Mouse (Mus musculus): ENCODE measurements at regions not wholly inside any gene's neighbourhood (a gene's known extent, or its start where the extent isn't known, plus 50 kb on each side); places are given as distances from the start of the nearest gene placed in this dataset.

DNA sequence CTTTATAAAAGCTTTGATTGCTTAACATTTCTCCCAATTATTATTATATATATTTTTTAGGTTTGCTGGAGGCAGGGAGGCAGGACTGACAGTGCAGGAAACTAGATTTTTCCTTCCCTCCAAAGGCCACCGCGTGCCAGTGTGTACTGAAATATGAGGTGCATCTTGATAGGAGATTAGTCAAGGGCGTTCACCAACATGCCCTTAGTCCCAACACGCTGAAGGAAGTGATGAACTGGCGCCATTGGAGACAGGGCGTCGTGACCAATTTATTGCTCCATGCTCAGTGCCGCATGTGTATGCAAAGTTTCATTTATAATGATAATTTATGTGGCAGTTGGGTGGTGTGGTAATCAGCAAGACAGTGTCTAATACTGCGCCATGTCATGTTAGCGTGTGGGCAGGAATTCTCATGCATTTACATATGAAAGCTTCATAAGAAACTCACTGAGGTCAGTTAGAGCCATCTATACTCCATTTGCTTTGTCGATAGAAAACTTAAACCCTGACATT lies 66.2 kb downstream of the Isl1 start:
- DNase-seq = no peak

DNA sequence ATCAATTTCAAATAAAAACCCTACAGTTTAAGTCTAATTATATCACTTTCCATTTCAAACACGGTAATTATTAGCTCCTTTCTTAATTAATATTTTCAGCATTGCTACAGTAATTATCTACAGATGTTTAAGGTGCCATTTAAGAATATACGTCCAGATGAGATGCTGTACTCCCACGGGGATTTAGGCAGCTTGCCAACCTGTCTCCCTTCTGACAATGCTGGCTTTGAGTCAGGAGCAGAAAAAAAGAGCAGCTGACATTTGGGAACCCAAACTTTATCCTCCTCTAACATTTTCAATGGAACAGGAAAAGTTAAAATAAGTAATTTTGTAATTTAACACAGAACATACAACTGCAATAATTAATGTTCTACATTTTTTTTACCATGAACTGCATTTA lies 94.4 kb downstream of the Isl1 start:
- no peak for DNase-seq

DNA sequence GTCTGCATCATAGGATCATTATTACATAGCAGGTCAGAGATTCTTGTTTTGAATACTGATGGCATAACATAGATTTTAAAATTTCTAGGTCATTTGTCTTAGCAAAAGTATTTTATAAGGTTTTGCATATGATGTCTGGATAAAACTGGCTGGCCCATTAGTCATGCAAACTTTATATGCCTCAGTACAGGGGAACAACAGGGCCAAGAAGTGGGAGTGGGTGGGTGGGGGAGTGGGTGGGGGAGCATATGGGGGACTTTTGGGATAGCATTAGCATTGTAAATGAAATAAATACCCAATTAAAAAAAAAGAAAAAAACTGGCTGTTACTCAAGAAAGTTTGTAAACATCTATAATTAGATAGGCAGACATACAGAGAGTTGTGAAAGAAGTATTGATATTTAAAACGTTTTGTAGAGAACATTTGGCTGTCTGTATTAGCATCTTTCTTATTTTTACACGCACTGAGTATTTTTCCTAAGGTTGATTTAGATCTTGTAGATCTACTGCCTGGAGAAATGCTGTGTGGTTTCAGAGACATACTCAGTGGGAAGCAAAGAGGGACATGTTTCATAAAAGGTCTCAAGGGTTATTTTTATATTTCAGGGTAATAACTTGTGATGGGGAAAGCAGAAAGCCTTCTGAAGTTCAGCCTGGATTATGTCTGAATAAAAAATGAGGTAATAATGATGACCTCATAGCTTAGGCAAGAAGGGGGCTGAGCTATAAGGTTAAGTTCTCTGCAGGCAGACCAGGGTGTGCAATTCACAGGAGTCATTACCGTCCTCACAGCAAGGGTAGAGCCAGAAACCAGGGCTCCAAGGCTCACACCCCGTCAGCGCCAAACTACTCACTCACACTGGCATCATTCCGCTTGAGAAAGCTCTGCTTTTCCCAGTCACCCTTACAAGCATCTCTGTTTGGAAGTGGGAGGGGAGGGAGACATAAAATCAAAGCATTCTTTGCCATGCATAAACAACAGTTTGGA lies 95.4 kb downstream of the Isl1 start:
- DNase-seq = no peak

DNA sequence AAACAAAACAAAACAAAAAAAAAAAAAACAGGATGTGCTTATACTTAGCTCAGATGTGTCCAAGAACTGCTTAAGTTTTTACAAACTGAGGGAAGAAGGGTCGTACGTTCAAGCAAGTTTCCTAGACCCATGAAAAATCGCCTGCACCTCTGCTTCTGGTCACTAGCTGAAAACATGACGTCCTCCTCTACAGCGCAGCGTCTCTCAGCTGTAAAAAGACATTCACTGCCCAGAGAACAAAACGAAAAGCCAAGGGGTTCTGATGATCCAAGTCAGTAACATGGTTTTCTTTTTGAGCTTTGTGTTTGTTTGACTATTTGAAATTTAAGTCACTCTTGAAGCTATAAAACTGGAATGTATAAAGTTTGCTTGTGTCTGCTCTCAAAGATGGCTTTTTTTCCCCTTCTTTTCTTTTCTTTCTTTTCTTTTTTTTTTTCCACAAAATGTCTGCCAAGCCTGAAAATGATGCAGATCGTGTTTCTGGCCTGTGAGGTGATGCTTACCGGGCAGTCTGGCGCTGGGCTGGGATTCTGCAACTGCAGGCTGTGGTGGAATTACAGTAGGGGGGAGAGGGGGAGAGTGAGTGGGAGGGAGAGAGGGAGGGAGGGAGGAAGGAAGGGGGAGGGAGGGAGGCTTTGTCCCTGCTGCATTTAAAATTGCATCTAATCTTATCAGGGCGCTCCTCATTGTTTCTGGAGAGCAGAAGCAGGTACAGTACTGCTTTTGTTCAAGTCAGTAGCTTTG lies 108.1 kb downstream of the Isl1 start:
- peak; percentile 8 for DNase-seq

DNA sequence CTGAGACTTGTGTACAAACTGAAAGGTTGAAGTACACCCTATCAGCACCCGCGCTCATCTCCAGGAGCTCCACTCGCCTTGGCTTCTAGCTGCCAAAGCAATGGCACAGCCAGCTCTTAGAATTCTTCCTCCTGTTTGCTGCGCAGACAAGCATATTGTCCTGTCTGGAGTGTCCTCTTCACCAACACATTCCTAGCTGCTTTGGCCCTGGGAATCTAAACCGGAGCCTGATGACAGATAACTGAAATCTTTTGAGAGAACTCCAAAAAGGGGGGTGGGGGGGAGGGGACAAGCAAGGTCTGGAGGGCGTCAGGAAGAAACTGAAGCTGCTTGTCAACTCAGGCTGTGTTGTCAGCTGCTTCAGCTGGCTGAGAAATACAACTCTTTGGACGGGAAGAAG lies 122.4 kb downstream of the Isl1 start:
- no peak for DNase-seq

DNA sequence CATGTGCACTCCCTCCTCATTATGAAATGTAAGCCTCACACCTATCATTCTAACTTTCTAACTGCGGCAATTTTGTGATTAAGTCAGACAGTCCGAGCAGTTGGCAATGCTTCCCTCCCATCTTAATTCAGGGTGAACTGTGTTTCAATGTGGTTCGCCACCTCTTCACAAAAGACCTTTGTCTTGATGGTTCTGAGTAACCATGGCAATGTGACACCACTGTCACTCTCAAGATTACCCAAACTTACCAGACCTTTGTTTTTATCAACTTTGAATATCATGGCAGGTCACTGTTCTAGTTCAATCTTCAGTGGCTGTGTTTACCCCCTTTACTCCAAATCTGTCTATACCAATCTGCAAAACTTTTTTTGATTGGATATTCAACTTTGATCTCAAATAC lies 131.7 kb downstream of the Isl1 start:
- no peak for DNase-seq

DNA sequence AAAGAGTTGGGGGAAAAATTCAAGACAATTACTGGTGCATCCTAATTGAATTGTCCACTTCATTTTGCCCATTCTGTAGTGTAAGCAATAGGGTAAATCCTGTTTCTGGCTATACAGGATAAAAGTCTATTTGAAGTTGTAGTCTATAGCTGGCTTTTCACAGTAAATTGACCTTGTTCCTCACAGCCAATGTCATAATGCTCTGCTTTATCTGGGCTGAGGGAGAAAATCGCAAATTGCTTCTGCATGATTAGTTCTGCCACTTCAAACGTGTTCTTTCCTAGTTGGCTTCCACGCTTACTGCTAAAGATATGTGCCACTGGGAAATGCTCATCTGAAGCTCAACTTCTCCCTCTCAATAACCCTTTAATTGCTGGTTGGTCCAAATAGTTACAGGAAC lies 134.5 kb downstream of the Isl1 start:
- DNase-seq = no peak

DNA sequence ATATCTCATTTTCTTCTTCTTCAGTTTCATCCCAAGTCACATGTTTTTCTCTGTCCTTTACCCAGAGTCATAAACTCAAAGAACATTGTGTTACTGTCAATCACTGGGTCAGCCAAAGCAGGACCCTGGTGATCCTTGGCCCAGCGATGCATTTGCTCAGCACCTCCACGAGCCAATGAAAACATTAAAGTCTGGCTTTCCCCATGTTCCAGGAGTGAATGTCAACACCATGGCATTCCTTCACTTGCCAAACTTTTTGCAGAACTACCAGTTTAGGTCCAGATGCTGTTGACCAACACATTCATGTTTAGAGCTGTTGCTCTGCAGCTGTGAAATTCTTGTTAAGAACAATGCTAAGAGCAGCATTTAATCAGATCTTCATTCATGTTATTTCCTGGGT lies 135.6 kb downstream of the Isl1 start:
- no peak for DNase-seq

DNA sequence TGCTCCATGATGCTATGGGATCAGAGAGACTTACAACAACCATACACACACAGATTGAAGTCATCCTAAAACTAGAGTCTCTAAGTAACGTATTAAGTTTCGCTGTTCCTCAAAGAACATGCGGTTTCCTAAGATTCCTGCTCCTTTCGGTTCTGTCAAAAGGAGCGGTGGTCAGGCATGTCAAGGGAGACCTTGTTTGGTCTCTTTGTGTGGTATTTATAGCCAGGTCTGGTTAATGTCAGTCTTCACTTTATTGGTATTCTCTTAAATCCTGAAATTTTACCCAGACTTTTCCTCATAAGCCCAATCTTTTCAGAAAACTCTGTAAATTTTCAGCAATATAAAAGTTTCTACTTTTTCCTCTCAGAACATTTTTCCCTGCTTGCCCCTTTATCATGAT lies 166.5 kb downstream of the Isl1 start:
- DNase-seq = no peak

DNA sequence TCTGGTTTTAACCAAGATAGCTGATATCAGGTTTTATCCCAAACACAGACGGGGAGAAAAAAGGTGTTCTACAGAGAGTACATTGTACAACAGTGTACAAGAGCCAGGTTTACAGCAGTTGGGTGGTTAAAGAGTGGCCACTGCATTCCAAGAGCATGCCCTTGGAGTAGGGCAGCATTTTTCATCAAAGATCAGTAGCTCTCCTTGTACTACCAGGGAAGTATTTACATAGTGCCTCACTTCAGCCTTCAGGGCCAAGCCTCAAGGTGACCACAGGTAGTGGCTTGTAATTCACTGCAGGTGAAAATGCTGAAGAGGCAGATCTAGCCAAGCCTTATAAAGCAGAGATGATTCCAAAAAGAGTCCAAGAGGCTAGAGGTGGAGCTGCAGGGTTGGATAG lies 190.8 kb downstream of the Isl1 start:
- DNase-seq = no peak

DNA sequence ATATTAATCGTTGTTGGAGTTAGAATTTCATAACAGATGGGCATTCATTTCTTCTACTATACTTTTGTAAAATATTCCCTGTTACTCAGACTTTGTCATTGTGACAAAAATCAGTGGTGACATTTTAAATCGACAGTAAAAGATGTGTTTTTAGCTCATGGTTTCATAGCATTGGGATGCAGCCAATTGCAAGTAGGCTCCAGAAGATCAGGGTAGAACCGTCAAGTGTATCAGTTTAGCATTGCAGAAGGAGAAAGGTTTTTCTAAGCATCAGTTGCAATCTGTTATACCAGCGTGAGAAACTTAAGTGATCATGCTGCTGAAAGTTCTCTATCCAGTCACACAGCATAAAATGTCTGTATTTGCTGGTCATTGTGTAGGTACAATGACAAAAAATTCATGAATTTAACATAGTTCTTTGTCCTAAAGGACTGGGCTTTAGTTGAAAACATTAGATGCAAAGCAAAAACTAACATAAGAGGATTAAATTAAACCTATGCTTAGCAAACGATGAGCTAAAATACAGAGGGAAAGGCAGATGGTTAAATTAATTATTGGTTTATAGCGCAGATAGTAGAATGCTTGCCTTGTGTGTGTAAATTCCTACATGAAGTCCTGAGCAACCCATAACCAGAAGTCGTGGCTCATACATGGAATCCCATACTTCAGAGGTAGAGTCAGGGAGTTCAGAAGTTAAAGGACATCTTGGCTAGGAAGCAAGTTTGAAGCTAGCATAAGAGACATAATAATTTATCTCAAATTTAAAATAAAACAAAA lies 198.3 kb downstream of the Isl1 start:
- no peak for DNase-seq

DNA sequence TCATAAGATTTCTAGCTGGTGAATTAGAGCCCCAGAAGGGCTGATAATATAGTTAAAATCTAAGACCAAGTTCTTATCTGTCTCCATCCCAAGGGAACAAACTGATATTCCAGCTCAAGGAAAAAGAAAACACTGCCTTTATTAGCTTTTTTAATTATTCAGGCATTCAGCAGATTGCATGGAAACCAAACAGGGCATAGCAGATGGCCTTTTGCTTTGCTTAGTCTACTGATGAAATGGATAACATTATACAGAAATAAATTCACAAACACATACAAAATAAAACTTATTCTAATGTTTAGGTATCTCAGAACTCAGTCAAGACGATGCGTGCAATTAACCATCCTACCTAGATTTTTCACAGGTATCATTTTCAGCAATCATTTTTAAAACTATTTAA lies 198.9 kb downstream of the Isl1 start:
- no peak for DNase-seq

DNA sequence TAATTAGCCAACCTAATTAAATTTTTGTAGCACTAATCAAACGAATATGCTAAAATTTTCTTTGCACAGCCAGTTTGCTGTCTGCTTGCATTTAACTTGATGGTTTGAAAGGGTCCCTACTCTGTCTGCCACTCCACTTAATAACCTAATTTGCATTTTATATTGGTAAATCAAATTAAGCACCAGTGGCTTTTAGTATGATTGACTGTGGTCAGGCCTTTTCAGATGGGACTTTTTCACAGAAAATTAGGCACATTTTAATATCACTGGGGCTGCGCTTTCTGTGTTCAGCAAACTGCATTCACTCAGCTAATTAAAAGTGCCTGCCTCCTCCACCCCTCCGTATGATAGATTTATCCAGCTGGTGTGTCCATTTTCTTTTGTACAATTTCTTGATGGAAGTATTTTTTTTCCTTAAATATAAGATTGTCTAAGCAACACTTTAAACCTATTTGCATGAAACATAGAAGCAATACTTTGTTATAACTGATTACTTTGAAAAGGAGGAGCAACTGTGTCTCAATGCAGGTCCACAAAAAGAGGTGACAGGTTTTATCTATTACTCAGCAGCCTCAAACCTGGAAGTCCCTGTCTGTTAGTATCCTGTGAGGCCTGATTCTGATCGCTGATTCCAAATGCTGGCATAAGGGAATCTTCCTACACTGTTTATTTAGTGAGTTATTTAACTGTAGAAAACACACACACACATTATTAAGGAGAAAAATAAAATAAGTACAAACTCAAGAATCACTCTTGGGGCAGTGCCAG lies 221.8 kb downstream of the Isl1 start:
- DNase-seq = no peak

DNA sequence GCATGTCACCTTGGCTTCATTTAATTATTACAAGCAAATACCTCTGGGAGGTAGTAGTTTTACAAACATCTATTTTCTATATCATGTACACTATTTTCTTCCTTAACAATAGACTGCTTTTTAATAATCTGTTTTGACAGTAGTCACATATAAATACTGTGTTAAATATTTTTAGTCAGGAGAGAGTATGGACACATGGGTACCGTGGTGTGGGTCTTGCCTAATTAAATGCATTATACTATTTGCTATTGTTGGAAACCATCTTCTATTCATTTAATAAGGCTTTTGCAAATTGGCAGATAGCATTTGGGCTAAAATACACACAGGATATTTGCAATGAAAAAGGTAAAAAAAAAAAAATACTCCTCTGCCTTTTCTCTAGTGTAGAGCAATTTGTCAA lies 222.3 kb downstream of the Isl1 start:
- no peak for DNase-seq

DNA sequence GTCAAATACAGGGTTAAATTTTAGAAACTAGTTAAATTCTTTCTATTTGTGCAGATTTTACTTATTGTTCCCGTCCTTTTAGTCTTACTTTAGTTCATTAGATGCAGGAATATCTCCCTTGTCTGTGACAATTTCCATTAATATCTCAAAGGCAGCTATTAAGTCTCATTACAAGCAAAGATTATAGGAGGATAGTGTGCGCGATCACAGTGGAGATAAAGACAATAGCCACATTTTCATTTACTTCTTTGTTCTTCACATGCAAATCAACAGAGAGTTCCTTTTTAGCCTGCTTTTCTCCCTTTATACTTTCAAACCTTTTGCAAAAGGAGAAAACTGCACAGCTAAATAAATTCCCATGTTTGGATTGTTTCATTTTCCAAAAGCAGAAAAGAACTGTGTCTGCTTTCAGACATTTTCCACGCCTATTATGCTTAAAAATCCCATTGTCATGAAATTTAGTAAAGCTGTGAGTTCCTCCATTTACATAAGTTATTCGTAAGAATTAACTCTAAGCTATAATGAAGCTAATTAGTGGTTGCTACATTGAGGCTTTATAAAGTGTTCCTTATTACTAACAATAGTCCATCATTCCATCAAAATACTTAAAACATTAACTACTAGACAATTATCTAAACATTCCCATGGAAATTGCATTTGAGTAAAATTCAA lies 252.4 kb downstream of the Isl1 start:
- no peak for DNase-seq

DNA sequence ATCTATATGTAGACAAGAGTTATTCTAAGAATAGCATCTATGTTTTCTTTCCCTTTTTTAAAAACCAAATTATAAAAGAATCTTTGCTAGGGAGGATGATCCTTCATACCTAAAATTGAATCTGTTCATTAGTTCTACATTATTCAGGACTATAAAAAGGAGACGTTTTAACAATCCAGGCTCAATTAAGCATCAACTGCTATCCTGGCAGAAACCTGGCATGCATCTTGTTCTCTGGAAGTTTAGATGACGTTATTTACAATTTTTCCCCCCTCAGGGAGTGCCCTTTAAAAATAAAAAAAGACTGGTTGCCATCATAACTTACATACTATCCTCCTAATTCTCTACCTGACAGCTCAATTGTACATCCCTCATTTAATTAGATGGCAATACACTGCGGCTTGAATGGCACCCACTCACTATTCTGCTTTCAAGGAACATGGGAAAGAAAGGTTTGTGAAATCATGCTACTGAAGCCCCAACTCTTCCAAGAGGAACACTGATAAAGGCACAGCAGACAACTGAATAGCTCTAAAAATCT lies 253.3 kb downstream of the Isl1 start:
- DNase-seq = no peak

DNA sequence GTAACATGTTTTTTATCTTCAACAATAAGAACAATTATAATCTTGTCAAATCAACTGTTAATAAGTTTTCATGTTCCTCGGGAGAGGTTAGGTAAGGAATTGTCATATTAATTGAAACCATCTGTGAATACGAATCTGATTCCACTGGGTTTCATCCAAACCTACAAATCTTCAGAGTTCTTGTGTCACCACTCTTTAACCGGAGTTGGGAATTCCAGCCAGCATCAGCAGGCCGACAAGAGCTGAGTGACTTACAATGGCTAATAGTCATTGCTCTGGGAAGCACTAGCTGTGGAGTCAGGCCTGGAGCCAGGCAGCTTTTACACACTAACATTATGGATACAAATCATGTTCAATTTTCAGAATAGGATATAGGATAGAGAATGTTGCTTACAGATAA lies 273.3 kb downstream of the Isl1 start:
- no peak for DNase-seq

DNA sequence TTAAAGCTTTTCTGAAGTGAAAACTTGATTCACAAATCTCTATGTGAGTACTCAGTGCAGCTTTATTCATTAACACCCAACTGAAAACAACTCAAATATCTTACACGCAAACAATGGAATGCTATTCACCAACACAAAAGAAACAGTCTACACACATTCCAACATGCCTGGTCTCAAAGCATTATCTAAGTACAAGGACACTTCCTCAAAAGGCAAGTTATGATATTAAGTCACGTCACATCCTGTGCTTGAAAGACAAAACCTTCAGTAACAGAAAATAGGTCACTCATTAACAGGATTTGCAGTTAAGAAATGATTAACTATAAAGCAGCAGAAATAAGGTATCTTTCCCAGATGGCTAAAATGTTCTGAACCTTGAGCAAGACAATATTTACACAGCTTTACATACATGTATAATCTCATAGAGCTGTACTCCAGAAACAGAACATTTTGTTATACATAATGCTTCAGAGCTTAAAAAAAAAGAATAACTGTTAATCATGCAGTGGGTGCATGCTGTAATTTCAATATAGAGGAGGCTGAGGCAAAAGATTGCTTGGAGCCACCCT lies 279.3 kb downstream of the Isl1 start:
- DNase-seq = no peak

DNA sequence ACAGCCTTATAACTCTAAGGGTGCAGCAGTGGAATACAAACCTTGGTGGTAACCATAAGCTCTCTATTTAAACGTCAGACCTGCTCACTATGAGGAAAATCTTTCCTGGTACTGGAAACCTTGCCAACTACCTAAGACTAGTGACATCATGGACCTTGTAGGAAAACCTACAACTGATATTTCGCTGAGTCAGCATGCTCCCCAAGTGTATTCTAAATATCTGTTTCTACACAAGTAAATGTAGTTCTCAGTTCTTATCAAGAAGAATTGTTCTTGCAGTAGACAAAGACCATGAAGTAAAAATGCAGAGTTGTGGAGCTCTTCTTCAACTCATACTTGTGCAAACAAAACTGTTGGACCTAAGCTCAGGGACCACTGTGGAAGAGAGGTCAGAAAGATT lies 280.9 kb downstream of the Isl1 start:
- no peak for DNase-seq

DNA sequence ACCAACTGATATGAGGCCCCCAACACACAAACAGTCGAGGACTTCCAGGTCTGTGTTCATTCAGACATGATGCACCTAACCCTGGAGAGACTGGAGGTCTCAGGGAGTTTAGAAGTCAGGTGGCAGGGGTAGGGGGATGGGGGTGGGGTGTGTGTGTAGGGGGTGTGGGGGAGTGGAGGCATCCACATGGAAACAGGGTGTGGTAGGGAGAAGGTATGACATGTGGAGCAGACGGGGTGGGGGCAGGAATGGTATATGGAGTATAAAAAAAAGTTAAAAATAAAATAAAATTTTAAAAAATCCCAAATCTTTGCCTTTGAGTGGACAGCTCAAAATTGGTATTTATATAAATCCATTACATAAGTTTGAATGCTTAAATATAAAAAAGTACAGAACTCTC lies 282.3 kb downstream of the Isl1 start:
- no peak for DNase-seq

DNA sequence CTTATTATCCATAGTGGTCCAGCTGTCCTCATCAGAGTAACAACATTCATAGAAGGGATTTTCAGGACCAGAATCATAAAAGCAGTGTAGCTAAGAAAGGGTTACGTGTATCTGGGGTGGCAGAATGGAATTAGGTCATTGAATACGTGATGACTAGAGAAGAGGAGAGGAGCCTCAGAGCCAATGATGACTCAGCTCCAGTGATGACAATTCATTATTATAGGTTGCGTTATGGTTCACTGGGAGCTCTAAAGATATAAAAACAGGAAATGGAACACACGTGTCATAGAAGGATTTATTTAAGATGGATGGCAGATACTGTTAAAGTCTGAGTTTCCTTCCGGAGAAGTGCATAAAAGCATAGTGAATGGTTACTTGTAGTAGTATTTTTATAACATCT lies 291.6 kb downstream of the Isl1 start:
- DNase-seq = no peak

All from lung, postnatal 10 days (tissue).